In genomic region chr5:9703385-9704009, GRCm38 (mm10) we compare ENCODE assay signal across 13 mouse cellular contexts. TPM values are rescaled to one million over a fixed set of nuclear protein-coding genes. Genes with fewer than 3 reads are reported as not detected.
DNase-seq lines count a peak whose midpoint lies in the region; ATAC-seq and TF ChIP-seq lines count a peak whose summit lies in the region.
"Had no signal": no experiment of that assay in that cellular context is flagged by ENCODE, and none has a peak within 500 bp of the region (broad histone marks: within the 10 kb centered on the region; RNA-seq: fewer than 3 reads in every experiment).

No protein-coding gene starts in this region.

- no peak overlapping the region for H3K4me3 ChIP-seq in kidney, postnatal 0 days (replicated peaks; ENCODE audit: low read depth, low read length)
- H3K4me3 ChIP-seq in kidney, embryonic 16.5 days (ENCODE audit: low read length) = no peak overlapping the region
- H3K4me3 ChIP-seq in hindbrain, embryonic 13.5 days = no peak overlapping the region
- no peak overlapping the region for H3K4me3 ChIP-seq in neural tube, embryonic 12.5 days
- no peak overlapping the region for H3K4me3 ChIP-seq in liver, postnatal 0 days (ENCODE audit: low read depth, low read length)
- H3K4me3 ChIP-seq: heart, embryonic 13.5 days had no signal

- peak; percentile 54 for TF ChIP-seq CTCF in kidney, postnatal 0 days (IDR thresholded peaks at IDR 0.05; ENCODE audit: low read depth)
- TF ChIP-seq CTCF in liver, postnatal 0 days (IDR thresholded peaks at IDR 0.05; ENCODE audit: low read depth) = no peak

- no peaks in the 10 kb centered on the region for H3K4me1 ChIP-seq in kidney, postnatal 0 days (replicated peaks; ENCODE audit: insufficient read depth, low read length)
- no peaks in the 10 kb centered on the region for H3K4me1 ChIP-seq in kidney, embryonic 16.5 days (ENCODE audit: insufficient read depth, low read length)
- peaks cover 10% of the 10 kb centered on the region; the same call in 1 of the 2 replicates for H3K4me1 ChIP-seq in hindbrain, embryonic 13.5 days (replicated peaks)
- no peaks in the 10 kb centered on the region for H3K4me1 ChIP-seq in neural tube, embryonic 12.5 days
- H3K4me1 ChIP-seq in liver, postnatal 0 days (ENCODE audit: insufficient read depth) = no peaks in the 10 kb centered on the region
- H3K4me1 ChIP-seq: heart, embryonic 13.5 days had no signal

- no peaks in the 10 kb centered on the region for H3K9me3 ChIP-seq in kidney, postnatal 0 days (replicated peaks; ENCODE audit: low read length)
- no peaks in the 10 kb centered on the region for H3K9me3 ChIP-seq in kidney, embryonic 16.5 days (ENCODE audit: low read length)
- no peaks in the 10 kb centered on the region for H3K9me3 ChIP-seq in hindbrain, embryonic 13.5 days
- no peaks in the 10 kb centered on the region for H3K9me3 ChIP-seq in neural tube, embryonic 12.5 days
- no peaks in the 10 kb centered on the region for H3K9me3 ChIP-seq in liver, postnatal 0 days (ENCODE audit: low read length)
- H3K9me3 ChIP-seq: heart, embryonic 13.5 days had no signal

- H3K27me3 ChIP-seq in kidney, postnatal 0 days (ENCODE audit: insufficient read depth, low read length) = no peaks in the 10 kb centered on the region
- H3K27me3 ChIP-seq in kidney, embryonic 16.5 days (ENCODE audit: insufficient read depth, low read length) = no peaks in the 10 kb centered on the region
- H3K27me3 ChIP-seq in hindbrain, embryonic 13.5 days = no peaks in the 10 kb centered on the region
- H3K27me3 ChIP-seq in neural tube, embryonic 12.5 days (replicated peaks) = no peaks in the 10 kb centered on the region
- no peaks in the 10 kb centered on the region for H3K27me3 ChIP-seq in liver, postnatal 0 days (ENCODE audit: insufficient read depth, low read length)
- H3K27me3 ChIP-seq: heart, embryonic 13.5 days had no signal

- no peak for TF ChIP-seq EP300 in liver, postnatal 0 days (IDR thresholded peaks at IDR 0.05; ENCODE audit: low read depth)

- no peak overlapping the region for H3K9ac ChIP-seq in kidney, postnatal 0 days (ENCODE audit: low read depth, low read length)
- H3K9ac ChIP-seq in kidney, embryonic 16.5 days (replicated peaks; ENCODE audit: low read length) = no peak overlapping the region
- no peak overlapping the region for H3K9ac ChIP-seq in hindbrain, embryonic 13.5 days
- H3K9ac ChIP-seq in neural tube, embryonic 12.5 days = no peak overlapping the region
- H3K9ac ChIP-seq in liver, postnatal 0 days (replicated peaks) = no peak overlapping the region
- H3K9ac ChIP-seq: heart, embryonic 13.5 days had no signal

- no peak overlapping the region for H3K4me2 ChIP-seq in kidney, postnatal 0 days (ENCODE audit: low read length)
- no peak overlapping the region for H3K4me2 ChIP-seq in kidney, embryonic 16.5 days (replicated peaks; ENCODE audit: low read depth, low read length)
- no peak overlapping the region for H3K4me2 ChIP-seq in hindbrain, embryonic 13.5 days
- no peak overlapping the region for H3K4me2 ChIP-seq in neural tube, embryonic 12.5 days (replicated peaks)
- H3K4me2 ChIP-seq in liver, postnatal 0 days (ENCODE audit: low read depth, low read length) = no peak overlapping the region
- H3K4me2 ChIP-seq: heart, embryonic 13.5 days had no signal

- no peaks in the 10 kb centered on the region for H3K36me3 ChIP-seq in kidney, postnatal 0 days (ENCODE audit: insufficient read depth, low read length)
- H3K36me3 ChIP-seq in kidney, embryonic 16.5 days (ENCODE audit: insufficient read depth, low read length) = no peaks in the 10 kb centered on the region
- H3K36me3 ChIP-seq in hindbrain, embryonic 13.5 days = no peaks in the 10 kb centered on the region
- H3K36me3 ChIP-seq in neural tube, embryonic 12.5 days = no peaks in the 10 kb centered on the region
- H3K36me3 ChIP-seq in liver, postnatal 0 days (replicated peaks; ENCODE audit: insufficient read depth, low read length) = no peaks in the 10 kb centered on the region
- H3K36me3 ChIP-seq: heart, embryonic 13.5 days had no signal

- no peak for DNase-seq in kidney, postnatal 0 days (ENCODE audit: low spot score)
- DNase-seq in embryo, embryonic 10.5 days (ENCODE audit: low spot score) = peak; percentile 55
- no peak for DNase-seq in liver, postnatal 0 days
- no peak for DNase-seq in right cerebral cortex, adult 18-20 months
- DNase-seq in thymus, postnatal 4 days = no peak
- DNase-seq: kidney, adult 18-20 months; lung, adult 2 months; right cerebral cortex, postnatal 4 days had no signal

- ATAC-seq in kidney, postnatal 0 days (replicated peaks; ENCODE audit: low FRiP score, low read depth) = no peak
- ATAC-seq in kidney, embryonic 16.5 days (ENCODE audit: low FRiP score, low TSS enrichment) = no peak
- peak; percentile 69; the same call in 1 of the 2 replicates for ATAC-seq in hindbrain, embryonic 13.5 days (ENCODE audit: low FRiP score)
- ATAC-seq in neural tube, embryonic 12.5 days (ENCODE audit: low FRiP score, low read depth) = peak; percentile 82
- no peak for ATAC-seq in liver, postnatal 0 days

- 52% methylated on average over 3 of the region's 3 CpGs for WGBS in kidney, postnatal 0 days
- 62% methylated on average over 3 of the region's 3 CpGs for WGBS in kidney, embryonic 16.5 days
- 20% methylated on average over 3 of the region's 3 CpGs for WGBS in hindbrain, embryonic 13.5 days
- 39% methylated on average over 3 of the region's 3 CpGs for WGBS in neural tube, embryonic 12.5 days
- 45% methylated on average over 3 of the region's 3 CpGs for WGBS in liver, postnatal 0 days (ENCODE audit: insufficient replicate concordance)

- H3K27ac ChIP-seq in kidney, postnatal 0 days = no peak overlapping the region
- H3K27ac ChIP-seq in kidney, embryonic 16.5 days (ENCODE audit: low read length) = no peak overlapping the region
- no peak overlapping the region for H3K27ac ChIP-seq in hindbrain, embryonic 13.5 days
- H3K27ac ChIP-seq in neural tube, embryonic 12.5 days = no peak overlapping the region
- H3K27ac ChIP-seq in liver, postnatal 0 days (ENCODE audit: low read depth) = no peak overlapping the region
- H3K27ac ChIP-seq: heart, embryonic 13.5 days had no signal

RNA-seq across cellular contexts. Expression of gene Grm3, which starts 21.5 kb away (rescaled TPM):
- polyA plus RNA-seq in kidney, postnatal 0 days (2015; fragmentation: Nextera tagmentation; extraction: Ambion mirVana) = 0.13 and 0.30 TPM in 2 replicates
- polyA plus RNA-seq in kidney, embryonic 16.5 days (2015; fragmentation: Nextera tagmentation; extraction: Ambion mirVana) = 0.32 and 0.59 TPM in 2 replicates
- polyA plus RNA-seq in hindbrain, embryonic 13.5 days (2015; fragmentation: Nextera tagmentation; extraction: Ambion mirVana) = 28.4 and 29.6 TPM in 2 replicates
- 6.9 and 7.0 TPM in 2 replicates for polyA plus RNA-seq in neural tube, embryonic 12.5 days (2016; fragmentation: Nextera tagmentation; extraction: Ambion mirVana)
- polyA plus RNA-seq in liver, postnatal 0 days (2015; fragmentation: Nextera tagmentation; extraction: Ambion mirVana) = 0.04 TPM in 1 of 2 replicates, not detected in the other
- polyA plus RNA-seq: C2C12; lung, adult 2 months had no signal

Comparison
In these comparisons a context has a peak if more than half of its experiments do, and no peak if none do; other contexts are left out.
1. ATAC-seq: peak in hindbrain, embryonic 13.5 days (single experiment) and neural tube, embryonic 12.5 days (single experiment); none in kidney, postnatal 0 days (single experiment), kidney, embryonic 16.5 days (single experiment) and liver, postnatal 0 days (single experiment).